In genomic region chr14:103037016-103037415, GRCm38 (mm10) we compare ENCODE assay signal across 21 mouse cellular contexts. TPM values are rescaled to one million over a fixed set of nuclear protein-coding genes. Genes with fewer than 3 reads are reported as not detected.
DNase-seq lines count a peak whose midpoint lies in the region; TF ChIP-seq lines count a peak whose summit lies in the region.
"Had no signal": no experiment of that assay in that cellular context is flagged by ENCODE, and none has a peak within 500 bp of the region (broad histone marks: within the 10 kb centered on the region; RNA-seq: fewer than 3 reads in every experiment).

No protein-coding gene starts in this region.

- no peak for TF ChIP-seq POLR2A in kidney, adult 2 months (IDR thresholded peaks at IDR 0.05; ENCODE audit: low read depth, low read length)
- no peak; the same call in 1 of the 2 replicates for TF ChIP-seq POLR2A in CH12.LX (IDR thresholded peaks at IDR 0.05; ENCODE audit: low read depth, low read length)

- no peak overlapping the region; the same call in 1 of the 2 replicates for H3K9ac ChIP-seq in CH12.LX (ENCODE audit: insufficient read depth, low read depth)
- H3K9ac ChIP-seq: embryonic facial prominence, embryonic 13.5 days; neural tube, embryonic 12.5 days had no signal

- peak overlapping the region; percentile 47 for H3K4me2 ChIP-seq in CH12.LX (ENCODE audit: insufficient read depth, low read depth, poor library complexity, severe bottlenecking)
- H3K4me2 ChIP-seq: embryonic facial prominence, embryonic 13.5 days; neural tube, embryonic 12.5 days had no signal

- H3K9me3 ChIP-seq in CH12.LX (replicated peaks; ENCODE audit: low read length) = no peaks in the 10 kb centered on the region
- no peaks in the 10 kb centered on the region for H3K9me3 ChIP-seq in midbrain, embryonic 10.5 days (replicated peaks)
- H3K9me3 ChIP-seq: embryonic facial prominence, embryonic 13.5 days; neural tube, embryonic 12.5 days had no signal

- H3K79me2 ChIP-seq in CH12.LX (replicated peaks; ENCODE audit: control insufficient read depth, extremely low read depth, insufficient read depth, poor library complexity, severe bottlenecking) = peaks cover 3% of the 10 kb centered on the region

- H3K36me3 ChIP-seq in kidney, adult 2 months (ENCODE audit: control insufficient read depth, insufficient read depth, low read length) = no peaks in the 10 kb centered on the region
- peaks cover 0 to 1% of the 10 kb centered on the region in 2 experiments for H3K36me3 ChIP-seq in CH12.LX (replicated peaks in 1 of 2; ENCODE audit: control insufficient read depth in 1 of 2, insufficient read depth in 1 of 2, low read length in 1 of 2)
- H3K36me3 ChIP-seq in midbrain, embryonic 10.5 days = no peaks in the 10 kb centered on the region
- H3K36me3 ChIP-seq: embryonic facial prominence, embryonic 13.5 days; neural tube, embryonic 12.5 days had no signal

- peak; percentile 10 for DNase-seq in kidney, adult 2 months
- DNase-seq in kidney, postnatal 36 days = no peak
- peak; percentile 47 for DNase-seq in 416B (ENCODE audit: low read depth)
- DNase-seq in CH12.LX (ENCODE audit: extremely low read depth) = peak; percentile 96
- DNase-seq in monocyte, adult 2 months (ENCODE audit: low read depth in 1 of 2, low spot score in 2 of 2) = peak; percentile 47 to 62
- DNase-seq in cerebellum, postnatal 10 days = no peak
- no peak for DNase-seq in midbrain, embryonic 10.5 days (ENCODE audit: low spot score)
- DNase-seq: adrenal gland, adult 8-10 months; cerebellum, adult 18-20 months; heart, adult 2 months; kidney, adult 11 months; kidney, postnatal 25 days; lung, adult 2 months had no signal

- no peak; the same call in 1 of the 2 replicates for TF ChIP-seq RAD21 in CH12.LX (IDR thresholded peaks at IDR 0.05; ENCODE audit: low read depth, low read length)

- peak; percentile 100 for TF ChIP-seq EP300 in CH12.LX (IDR thresholded peaks at IDR 0.05; ENCODE audit: low read length)

- no peaks in the 10 kb centered on the region for H3K27me3 ChIP-seq in kidney, adult 2 months (replicated peaks; ENCODE audit: control insufficient read depth, insufficient read depth, low read length)
- H3K27me3 ChIP-seq in CH12.LX (replicated peaks) = no peaks in the 10 kb centered on the region
- no peaks in the 10 kb centered on the region for H3K27me3 ChIP-seq in midbrain, embryonic 10.5 days (ENCODE audit: low read depth, poor library complexity, severe bottlenecking)
- H3K27me3 ChIP-seq: embryonic facial prominence, embryonic 13.5 days; neural tube, embryonic 12.5 days had no signal

- 83% methylated on average over 3 of the region's 3 CpGs for WGBS in kidney, adult 2 months
- 85% methylated on average over 3 of the region's 3 CpGs for WGBS in midbrain, embryonic 10.5 days

- H3K4me3 ChIP-seq in kidney, adult 2 months (ENCODE audit: insufficient read depth, low read depth, low read length) = no peak overlapping the region
- H3K4me3 ChIP-seq in CH12.LX (replicated peaks in 1 of 3; ENCODE audit: low read depth in 2 of 3, low read length in 2 of 3, poor library complexity in 1 of 3) = no peak overlapping the region
- no peak overlapping the region for H3K4me3 ChIP-seq in midbrain, embryonic 10.5 days
- H3K4me3 ChIP-seq: embryonic facial prominence, embryonic 13.5 days; heart, adult 2 months; neural tube, embryonic 12.5 days had no signal

- dilution Hi-C loops in CH12.LX (cut with MboI; ENCODE audit: extremely low pct_ligation_motif_present, extremely low pct_unique_long_range_greater_than_20kb, low sequenced_read_pairs) = no loop called here

- TF ChIP-seq CTCF in kidney, adult 2 months (conservative IDR thresholded peaks at IDR 0.05; ENCODE audit: insufficient read depth, insufficient read length, low read depth, low read length) = no peak
- no peak for TF ChIP-seq CTCF in CH12.LX (conservative IDR thresholded peaks at IDR 0.05 in 1 of 2, IDR thresholded peaks at IDR 0.05 in 1 of 2; ENCODE audit: low read depth in 2 of 2, low read length in 2 of 2)

- no peaks in the 10 kb centered on the region for H3K4me1 ChIP-seq in kidney, adult 2 months (ENCODE audit: control insufficient read depth, insufficient read depth, low read length)
- peaks cover 25 to 59% of the 10 kb centered on the region in 2 experiments; a peak in 3 of 4 replicates for H3K4me1 ChIP-seq in CH12.LX (ENCODE audit: control insufficient read depth in 1 of 2, insufficient read depth in 2 of 2)
- no peaks in the 10 kb centered on the region for H3K4me1 ChIP-seq in midbrain, embryonic 10.5 days
- H3K4me1 ChIP-seq: embryonic facial prominence, embryonic 13.5 days; neural tube, embryonic 12.5 days had no signal

- H3K27ac ChIP-seq in kidney, adult 2 months (ENCODE audit: insufficient read depth, low read depth, low read length) = no peak overlapping the region
- H3K27ac ChIP-seq in CH12.LX (ENCODE audit: insufficient read depth, low read depth) = no peak overlapping the region
- no peak overlapping the region for H3K27ac ChIP-seq in midbrain, embryonic 10.5 days (replicated peaks)
- H3K27ac ChIP-seq: embryonic facial prominence, embryonic 13.5 days; heart, adult 2 months; neural tube, embryonic 12.5 days had no signal

- in situ Hi-C loops in CH12.LX (cut with MboI; ENCODE audit: low pct_ligation_motif_present, low pct_unique_long_range_greater_than_20kb, low sequenced_read_pairs) = no loop called here

TF ChIP-seq in CH12.LX, 34 proteins besides CTCF, POLR2A, EP300 and RAD21:
- peak; percentile 79 for TF ChIP-seq MYC (IDR thresholded peaks at IDR 0.05; ENCODE audit: low read depth, low read length)
- peak; percentile 30; the same call in 1 of the 2 replicates for TF ChIP-seq ELF1 (IDR thresholded peaks at IDR 0.05; ENCODE audit: low read depth, low read length)
- peak; percentile 98 for TF ChIP-seq RCOR1 (conservative IDR thresholded peaks at IDR 0.05; ENCODE audit: low read depth, low read length)
- TF ChIP-seq JUN (IDR thresholded peaks at IDR 0.05; ENCODE audit: insufficient read depth, low read depth, low read length) = peak; percentile 80
- no peak for TF ChIP-seq SMC3 (IDR thresholded peaks at IDR 0.05; ENCODE audit: low read depth, low read length)
- TF ChIP-seq SIN3A (IDR thresholded peaks at IDR 0.05; ENCODE audit: low read length) = peak; percentile 88
- TF ChIP-seq MAFK (IDR thresholded peaks at IDR 0.05; ENCODE audit: insufficient replicate concordance, low read length) = peak; percentile 92
- no peak for TF ChIP-seq GABPA (IDR thresholded peaks at IDR 0.05; ENCODE audit: insufficient replicate concordance, low read depth, low read length)
- TF ChIP-seq MEF2A (IDR thresholded peaks at IDR 0.05; ENCODE audit: borderline replicate concordance, low read depth, low read length) = peak; percentile 93
- TF ChIP-seq ZMIZ1 (IDR thresholded peaks at IDR 0.05; ENCODE audit: low read depth, low read length) = peak; percentile 43
- TF ChIP-seq ZNF384 (IDR thresholded peaks at IDR 0.05; ENCODE audit: low read depth, low read length) = peak; percentile 64
- TF ChIP-seq TBP (conservative IDR thresholded peaks at IDR 0.05; ENCODE audit: low read depth, low read length) = no peak; the same call in 1 of the 2 replicates
- TF ChIP-seq IRF4 (IDR thresholded peaks at IDR 0.05; ENCODE audit: low read depth, low read length) = peak; percentile 100
- TF ChIP-seq CHD2 (IDR thresholded peaks at IDR 0.05; ENCODE audit: low read length) = peak; percentile 92
- no peak for TF ChIP-seq ZKSCAN1 (IDR thresholded peaks at IDR 0.05; ENCODE audit: borderline replicate concordance, low read depth, low read length)
- peak; percentile 58; the same call in 1 of the 2 replicates for TF ChIP-seq MAX (IDR thresholded peaks at IDR 0.05; ENCODE audit: low read length)
- TF ChIP-seq KAT2A (IDR thresholded peaks at IDR 0.05; ENCODE audit: insufficient replicate concordance, low read length) = 0 out of 2 replicates have a peak, but pooled peaks have one; percentile 42
- TF ChIP-seq CHD1 (IDR thresholded peaks at IDR 0.05; ENCODE audit: low read depth, low read length) = 0 out of 2 replicates have a peak, but pooled peaks have one; percentile 40
- peak; percentile 94 for TF ChIP-seq ETS1 (conservative IDR thresholded peaks at IDR 0.05; ENCODE audit: low read depth, low read length)
- TF ChIP-seq ZC3H11A (IDR thresholded peaks at IDR 0.05; ENCODE audit: low read depth, low read length) = no peak
- peak; percentile 93 for TF ChIP-seq BHLHE40 (IDR thresholded peaks at IDR 0.05; ENCODE audit: low read depth, low read length)
- peak; percentile 92 for TF ChIP-seq TCF12 (IDR thresholded peaks at IDR 0.05; ENCODE audit: low read depth, low read length)
- peak; percentile 96 for TF ChIP-seq MAZ (IDR thresholded peaks at IDR 0.05; ENCODE audit: low read depth, low read length)
- TF ChIP-seq NRF1 (IDR thresholded peaks at IDR 0.05; ENCODE audit: low read depth, low read length) = no peak
- TF ChIP-seq HCFC1 (IDR thresholded peaks at IDR 0.05; ENCODE audit: low read depth, low read length) = peak; percentile 24; the same call in 1 of the 2 replicates
- peak; percentile 86 for TF ChIP-seq JUND (conservative IDR thresholded peaks at IDR 0.05; ENCODE audit: low read depth, low read length)

RNA-seq across cellular contexts. Expression of gene Acod1, which starts 9.8 kb away (rescaled TPM):
- 0.04 TPM in 1 of 2 replicates, not detected in the other for polyA plus RNA-seq in kidney, adult 2 months (2012; rRNA removed)
- total RNA-seq in CH12.LX (2012; rRNA removed) (0.88 and 1.6 TPM in 2 replicates), CH12.LX (2014; rRNA removed) (0.16 and 0.24 TPM in 2 replicates)
- polyA plus RNA-seq in CH12.LX (2012; ENCODE audit: insufficient read length, low read depth) = 0.09 TPM in 1 of 2 replicates, not detected in the other
- not detected in 2 replicates for polyA plus RNA-seq in midbrain, embryonic 10.5 days (2016; fragmentation: Nextera tagmentation; extraction: Ambion mirVana)
- total RNA-seq: gastrocnemius, adult 8-10 months; heart, adult 2 months; heart, postnatal 25 days; layer of hippocampus, postnatal 14 days; left cerebral cortex, postnatal 14 days; midbrain, postnatal 0 days had no signal
- polyA plus RNA-seq: embryonic facial prominence, embryonic 13.5 days; hindbrain, embryonic 16.5 days; midbrain, postnatal 0 days; neural tube, embryonic 12.5 days had no signal

RNA-seq across cellular contexts. Expression of gene Cln5, which starts 33.0 kb away (rescaled TPM):
- 24.9 and 26.5 TPM in 2 replicates for polyA plus RNA-seq in kidney, adult 2 months (2012; rRNA removed)
- total RNA-seq in CH12.LX (2012; rRNA removed) (27.0 and 29.2 TPM in 2 replicates), CH12.LX (2014; rRNA removed) (51.5 and 62.0 TPM in 2 replicates)
- 33.5 and 34.7 TPM in 2 replicates for polyA plus RNA-seq in CH12.LX (2012; ENCODE audit: insufficient read length, low read depth)
- 25.7 and 29.7 TPM in 2 replicates for polyA plus RNA-seq in midbrain, embryonic 10.5 days (2016; fragmentation: Nextera tagmentation; extraction: Ambion mirVana)

RNA-seq across cellular contexts. Expression of gene Kctd12, which starts 54.6 kb away (rescaled TPM):
- polyA plus RNA-seq in kidney, adult 2 months (2012; rRNA removed) = 16.7 and 17.8 TPM in 2 replicates
- total RNA-seq in CH12.LX (2012; rRNA removed) (29.8 and 35.4 TPM in 2 replicates), CH12.LX (2014; rRNA removed) (21.8 and 23.5 TPM in 2 replicates)
- polyA plus RNA-seq in CH12.LX (2012; ENCODE audit: insufficient read length, low read depth) = 17.5 and 21.4 TPM in 2 replicates
- 5.6 and 6.0 TPM in 2 replicates for polyA plus RNA-seq in midbrain, embryonic 10.5 days (2016; fragmentation: Nextera tagmentation; extraction: Ambion mirVana)

Comparison
In these comparisons a context has a peak if more than half of its experiments do, and no peak if none do; other contexts are left out.
1. DNase-seq: peak in kidney, adult 2 months (single experiment), 416B (single experiment), CH12.LX (single experiment) and monocyte, adult 2 months (2 of 2); none in kidney, postnatal 36 days (0 of 2), cerebellum, postnatal 10 days (0 of 2) and midbrain, embryonic 10.5 days (single experiment).